Mouse (Mus musculus) kidney, adult 2 months (tissue): Measurements from ENCODE around the gene Sox5. TPM values are rescaled to one million over a fixed set of nuclear protein-coding genes. Genes with fewer than 3 reads are reported as not detected.
A peak's percentile ranks its signal among the peaks of the same experiment; 100 is the strongest.

Source experiments
- DNase-seq: peaks from one replicate; pipeline ENCODE4 v3.0.0; 2021
- H3K27ac ChIP-seq: fragments of 200-500 bp; 2 replicates; pipeline ENCODE4 v1.5.1; 2012; ENCODE audit warnings: low read depth, low read length, control low read depth, inconsistent platforms; ENCODE audit not compliant: insufficient read depth
- H3K27me3 ChIP-seq: fragments of 200-500 bp; replicated peaks from 2 replicates; pipeline ENCODE4 v1.6.1; 2012; ENCODE audit warnings: mild to moderate bottlenecking, moderate library complexity, low read length, inconsistent platforms; ENCODE audit not compliant: control insufficient read depth, insufficient read depth
- H3K36me3 ChIP-seq: fragments of 200-500 bp; 2 replicates; pipeline ENCODE4 v1.6.1; 2012; ENCODE audit warnings: mild to moderate bottlenecking, moderate library complexity, low read length, inconsistent platforms; ENCODE audit not compliant: control insufficient read depth, insufficient read depth
- H3K4me1 ChIP-seq: fragments of 200-500 bp; 2 replicates; pipeline ENCODE4 v1.6.1; 2011; ENCODE audit warnings: low read length; ENCODE audit not compliant: control insufficient read depth, insufficient read depth
- H3K4me3 ChIP-seq: fragments of 200-500 bp; 2 replicates; pipeline ENCODE4 v1.5.1; 2011; ENCODE audit warnings: mild to moderate bottlenecking, low read depth, low read length, control low read depth; ENCODE audit not compliant: insufficient read depth
- CTCF ChIP-seq: fragments of 200-500 bp; conservative IDR thresholded peaks from 2 replicates; pipeline ENCODE4 v1.5.1; 2011; ENCODE audit warnings: low read depth, mild to moderate bottlenecking, control low read depth, low read length, moderate library complexity, mixed read lengths; ENCODE audit not compliant: insufficient read depth, insufficient read length
- POLR2A ChIP-seq: fragments of 200-500 bp; IDR thresholded peaks from one replicate; pipeline ENCODE4 v1.6.1; 2011; ENCODE audit warnings: low read depth, low read length, control low read depth
- WGBS: fragments of 180-500 bp; shearing (Covaris S2); methylation state at CpG from one replicate; pipeline ENCODE4 v1.1.7; 2018; 5-methylcytosine and 5-hydroxymethylcytosine counted together
- polyA plus RNA-seq: library from polyadenylated mRNA; depleted of rRNA; stranded (reverse); fragments of >200 nt; gene quantifications from 2 replicates; pipeline ENCODE4 v1.2.3, GENCODE M21; 2012

Gene Sox5
- polyA plus RNA-seq, 1 experiment, result 2.9 TPM

DNA sequence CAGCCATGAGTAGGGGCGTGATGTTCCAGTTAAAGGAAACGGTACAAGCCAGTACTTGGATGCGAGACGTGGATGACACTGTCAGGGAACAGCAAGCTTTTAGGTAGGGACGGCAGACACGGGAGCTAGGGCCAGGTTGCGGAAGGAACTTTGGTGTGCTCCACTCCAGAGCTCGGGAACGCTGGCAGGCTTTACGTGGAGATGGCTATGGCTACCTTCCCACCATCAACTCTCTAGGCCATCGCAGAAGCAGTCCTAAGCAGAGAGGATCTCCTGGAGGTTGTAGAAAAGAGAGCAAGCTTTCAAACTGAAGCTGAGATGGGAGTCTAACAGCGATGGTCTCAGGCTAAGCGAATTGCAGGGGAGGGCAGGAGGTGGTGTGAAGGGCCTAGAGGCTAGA is 60.9 kb downstream of the Sox5 start:
- Histone ChIP-seq H3K36me3 (no peaks in the 10 kb centered on the region), H3K27ac (no peak overlapping the region), H3K4me3 (no peak overlapping the region), H3K4me1 (no peaks in the 10 kb centered on the region), H3K27me3 (no peaks in the 10 kb centered on the region)
- TF ChIP-seq POLR2A (no peak), CTCF (no peak)
- DNase-seq, result no peak
- WGBS, result 97% methylated on average over 13 of the region's 13 CpGs

DNA sequence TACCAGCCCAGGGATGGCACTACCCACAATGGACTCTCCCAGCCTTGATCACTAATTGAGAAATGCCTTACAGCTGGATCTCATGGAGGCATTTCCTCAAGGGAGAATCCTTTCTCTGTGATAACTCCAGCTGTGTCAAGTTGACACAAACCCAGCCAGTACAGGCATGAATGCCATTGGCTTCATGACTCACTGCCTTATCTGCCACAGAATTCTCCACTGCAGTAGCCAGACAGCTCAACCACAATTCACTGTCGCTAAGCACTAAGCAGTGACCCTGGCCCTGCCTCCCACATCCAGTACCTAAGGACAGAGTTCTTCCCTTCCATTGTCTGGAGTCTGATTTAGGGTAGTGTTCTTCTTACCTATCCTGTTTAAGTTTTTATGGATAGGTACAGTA is 65.4 kb downstream of the Sox5 start:
- WGBS, result 41% methylated on average over 1 of the region's 1 CpGs

DNA sequence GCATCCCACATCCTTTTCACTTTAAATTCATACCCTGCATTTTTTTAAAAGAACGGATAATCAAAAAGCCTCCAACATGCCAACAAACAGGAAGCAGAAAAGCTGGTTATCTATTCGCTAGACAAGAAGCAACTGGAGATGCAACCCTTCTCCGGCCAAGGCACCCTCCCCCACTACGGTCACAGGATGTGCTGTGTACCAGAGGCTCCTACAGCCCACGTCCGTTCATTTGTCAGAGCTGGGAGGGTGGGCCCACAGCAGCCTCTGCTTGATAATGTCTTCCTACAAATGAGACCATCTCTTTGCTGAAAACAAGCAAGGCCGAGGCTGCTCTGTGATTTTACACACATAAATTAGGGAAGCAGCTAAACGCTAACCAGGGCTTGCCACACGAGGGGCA is 69.9 kb downstream of the Sox5 start:
- TF ChIP-seq POLR2A (no peak), CTCF (no peak)
- Histone ChIP-seq H3K27ac (peak overlapping the region; percentile 66; the same call in 1 of the 2 replicates), H3K36me3 (no peaks in the 10 kb centered on the region), H3K4me3 (no peak overlapping the region), H3K4me1 (peaks cover 5% of the 10 kb centered on the region; the same call in 1 of the 2 replicates), H3K27me3 (no peaks in the 10 kb centered on the region)
- 44% methylated on average over 9 of the region's 9 CpGs for WGBS
- DNase-seq, result peak; percentile 35

More for the DNA sequence above, 65.4 kb downstream of the Sox5 start:
- Histone ChIP-seq H3K4me3 (no peak overlapping the region), H3K27ac (no peak overlapping the region), H3K27me3 (no peaks in the 10 kb centered on the region), H3K36me3 (no peaks in the 10 kb centered on the region), H3K4me1 (0 out of 2 replicates have a peak, but pooled peaks cover 5% of the 10 kb centered on the region)
- TF ChIP-seq CTCF (no peak), POLR2A (no peak)
- DNase-seq, result no peak

DNA sequence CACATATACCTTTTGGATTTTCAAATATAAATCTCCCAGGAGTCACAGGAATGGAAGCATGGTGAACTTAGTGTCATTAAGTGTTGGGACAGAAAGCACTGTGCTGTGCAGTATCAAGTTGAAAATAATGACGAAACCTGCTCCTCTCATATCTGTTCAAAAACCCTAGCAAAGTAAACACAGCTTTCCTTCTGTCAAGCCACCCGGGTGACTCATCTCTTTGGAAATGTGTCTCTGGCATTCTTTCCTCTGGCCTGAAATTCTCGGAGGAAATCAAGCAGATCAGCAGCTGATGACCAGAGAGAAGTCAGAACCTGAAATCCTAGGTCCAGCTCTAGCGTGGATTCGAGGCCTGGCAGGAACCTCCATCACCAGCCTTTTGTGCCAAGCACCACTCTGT is 71.0 kb downstream of the Sox5 start:
- Histone ChIP-seq H3K27ac (peak overlapping the region; percentile 22; the same call in 1 of the 2 replicates), H3K27me3 (no peaks in the 10 kb centered on the region), H3K4me3 (no peak overlapping the region), H3K36me3 (no peaks in the 10 kb centered on the region), H3K4me1 (peaks cover 5% of the 10 kb centered on the region; the same call in 1 of the 2 replicates)
- 37% methylated on average over 5 of the region's 5 CpGs for WGBS
- peak; percentile 45 for DNase-seq
- TF ChIP-seq POLR2A (no peak), CTCF (no peak)

DNA sequence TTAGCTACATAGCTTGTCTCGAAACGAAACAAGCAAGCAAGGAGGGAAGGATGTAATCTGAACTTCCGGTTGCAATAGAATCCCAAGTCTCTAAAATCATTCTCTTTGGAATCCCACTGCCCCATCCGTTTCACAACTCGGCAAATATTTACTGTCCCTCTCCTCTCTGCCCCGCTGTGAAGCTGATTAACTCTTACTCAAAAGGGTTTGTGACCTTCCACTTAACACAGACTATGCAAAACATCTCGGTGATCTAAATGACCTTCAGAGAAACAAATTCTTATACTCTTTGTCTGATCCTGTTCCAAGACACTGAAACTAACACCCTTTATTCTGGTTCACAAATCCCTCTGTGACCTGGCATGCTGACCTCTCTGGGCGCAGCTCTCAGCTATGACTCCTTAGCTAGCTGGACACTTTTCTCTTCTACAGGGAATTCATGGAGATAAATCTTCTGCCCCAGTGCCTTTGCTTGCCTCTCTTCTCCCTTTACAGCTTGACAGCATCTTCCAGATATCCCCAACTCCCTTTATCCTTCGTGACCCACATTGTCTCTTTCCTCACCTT is 72.1 kb downstream of the Sox5 start:
- Histone ChIP-seq H3K27ac (0 out of 2 replicates have a peak overlapping the region, but pooled peaks have one; percentile 20), H3K4me3 (no peak overlapping the region), H3K27me3 (no peaks in the 10 kb centered on the region), H3K36me3 (no peaks in the 10 kb centered on the region), H3K4me1 (peaks cover 5% of the 10 kb centered on the region; the same call in 1 of the 2 replicates)
- no peak for TF ChIP-seq CTCF
- no peak for TF ChIP-seq POLR2A
- DNase-seq, result no peak
- 67% methylated on average over 9 of the region's 9 CpGs for WGBS

DNA sequence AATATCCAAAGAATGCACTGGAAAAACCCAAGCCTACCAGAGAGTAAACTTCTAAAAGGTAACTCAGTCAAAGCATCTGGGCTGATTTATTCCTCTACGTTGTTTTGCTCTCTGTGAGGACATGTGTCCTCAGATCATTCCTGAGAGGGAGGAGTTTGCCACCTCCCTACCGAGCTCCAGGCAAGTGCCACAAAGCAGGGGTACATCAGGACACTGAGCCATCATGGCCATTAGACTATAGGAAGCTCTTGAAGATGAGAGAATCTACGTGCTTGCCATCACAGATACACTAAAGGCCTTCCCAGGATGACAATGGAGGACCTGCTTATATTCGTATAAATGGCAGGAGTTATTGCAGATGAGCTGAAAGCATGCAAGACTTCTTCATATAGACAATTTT is 73.4 kb downstream of the Sox5 start:
- DNase-seq, result no peak
- no peak overlapping the region for H3K4me3 ChIP-seq
- no peak for TF ChIP-seq POLR2A
- TF ChIP-seq CTCF, result no peak
- H3K27ac ChIP-seq, result no peak overlapping the region
- H3K36me3 ChIP-seq, result no peaks in the 10 kb centered on the region
- no peaks in the 10 kb centered on the region for H3K27me3 ChIP-seq
- WGBS, result 70% methylated on average over 4 of the region's 4 CpGs
- H3K4me1 ChIP-seq, result peaks cover 5% of the 10 kb centered on the region; the same call in 1 of the 2 replicates

DNA sequence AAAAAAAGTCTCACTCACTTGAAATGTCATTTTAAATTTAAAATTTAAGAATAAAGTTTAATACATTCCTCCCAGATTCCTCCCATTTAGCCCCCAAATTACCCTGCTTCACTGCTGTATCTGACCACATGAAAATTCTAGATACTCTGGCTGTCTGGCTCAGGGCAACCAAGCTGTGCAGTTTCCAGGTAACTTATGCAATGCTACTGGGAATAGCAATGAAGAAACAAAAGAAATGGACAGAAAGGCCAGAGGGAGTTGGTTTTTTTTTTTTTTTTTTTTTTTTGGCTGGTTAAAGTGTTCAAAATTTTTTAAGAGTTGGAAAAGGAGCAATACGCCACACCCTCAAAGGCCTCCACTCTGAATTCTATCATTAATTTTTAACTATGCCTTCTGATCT is 73.8 kb downstream of the Sox5 start:
- 74% methylated on average over 1 of the region's 1 CpGs for WGBS
- Histone ChIP-seq H3K4me3 (no peak overlapping the region), H3K27ac (no peak overlapping the region), H3K4me1 (peaks cover 5% of the 10 kb centered on the region; the same call in 1 of the 2 replicates), H3K27me3 (no peaks in the 10 kb centered on the region), H3K36me3 (no peaks in the 10 kb centered on the region)
- no peak for DNase-seq
- TF ChIP-seq CTCF, result no peak
- TF ChIP-seq POLR2A, result no peak
